ENCODE assay signal across 8 mouse cellular contexts in genomic region chr7:25082510-25082909, GRCm38 (mm10). TPM values are rescaled to one million over a fixed set of nuclear protein-coding genes. Genes with fewer than 3 reads are reported as not detected.
DNase-seq lines count a peak whose midpoint lies in the region; ATAC-seq lines count a peak whose summit lies in the region.

No protein-coding gene starts in this region.

- peak; percentile 69 for ATAC-seq in CD4-positive, CD25-positive, alpha-beta regulatory T cell, adult 4 months

- DNase-seq in kidney, adult 18-20 months, result peak; percentile 35
- DNase-seq in kidney, postnatal 14 days, result no peak
- DNase-seq in 416B (ENCODE audit: low read depth), result peak; percentile 86
- DNase-seq in cerebellum, adult 9-11 months, result peak; percentile 52
- DNase-seq in lung, postnatal 10 days, result peak; percentile 77
- no peak for DNase-seq in urinary bladder, postnatal 10 days (ENCODE audit: low spot score)
- DNase-seq in urinary bladder, adult 2 months (ENCODE audit: low spot score), result no peak

RNA-seq across cellular contexts. Expression of gene Zfp574, which starts 10.1 kb away (rescaled TPM):
- polyA plus RNA-seq in CD4-positive, CD25-positive, alpha-beta regulatory T cell, adult 4 months (2017; shearing (Covaris generic)), result 10 to 100 TPM; 11.3 to 15.1 TPM
- polyA plus RNA-seq in urinary bladder, adult 2 months (2012; rRNA removed), result 23.1 and 27.7 TPM in 2 replicates

RNA-seq across cellular contexts. Expression of gene Grik5, which starts 10.4 kb away (rescaled TPM):
- 1 to 10 TPM; 4.1 to 4.5 TPM for polyA plus RNA-seq in CD4-positive, CD25-positive, alpha-beta regulatory T cell, adult 4 months (2017; shearing (Covaris generic))
- 30.7 and 34.7 TPM in 2 replicates for polyA plus RNA-seq in urinary bladder, adult 2 months (2012; rRNA removed)

Comparison
In these comparisons a context has a peak if more than half of its experiments do, and no peak if none do; other contexts are left out.
1. DNase-seq: peak in kidney, adult 18-20 months (single experiment), 416B (single experiment), cerebellum, adult 9-11 months (single experiment) and lung, postnatal 10 days (single experiment); none in kidney, postnatal 14 days (single experiment), urinary bladder, postnatal 10 days (single experiment) and urinary bladder, adult 2 months (single experiment).